Mouse (Mus musculus) hindbrain, embryonic 12.5 days (tissue): ENCODE measurements at regions not wholly inside any gene's neighbourhood (a gene's known extent, or its start where the extent isn't known, plus 50 kb on each side); places are given as distances from the start of the nearest gene placed in this dataset.
A peak's percentile ranks its signal among the peaks of the same experiment; 100 is the strongest.

ENCODE experiments used
- ATAC-seq: fragments of 200-750 bp; cut with Nextera tagmentation; 2 replicates; pipeline ENCODE4 v1.8.0; 2017; ENCODE audit warnings: moderate TSS enrichment; ENCODE audit not compliant: low FRiP score
- H3K27ac ChIP-seq: fragments of 300-500 bp; sonication (generic); 2 replicates; pipeline ENCODE4 v1.5.1; 2016; ENCODE audit warnings: mild to moderate bottlenecking
- H3K27me3 ChIP-seq: fragments of 300-500 bp; sonication (generic); 2 replicates; pipeline ENCODE4 v1.6.1; 2016; ENCODE audit warnings: mild to moderate bottlenecking
- H3K36me3 ChIP-seq: fragments of 300-500 bp; sonication (generic); 2 replicates; pipeline ENCODE4 v1.6.1; 2016; ENCODE audit warnings: mild to moderate bottlenecking
- H3K4me1 ChIP-seq: fragments of 300-500 bp; sonication (generic); 2 replicates; pipeline ENCODE4 v1.6.1; 2016
- H3K4me2 ChIP-seq: fragments of 300-500 bp; sonication (generic); replicated peaks from 2 replicates; pipeline ENCODE4 v1.6.1; 2016; ENCODE audit warnings: mild to moderate bottlenecking
- H3K4me3 ChIP-seq: fragments of 300-500 bp; sonication (generic); 2 replicates; pipeline ENCODE4 v1.5.1; 2016; ENCODE audit warnings: mild to moderate bottlenecking
- H3K9ac ChIP-seq: fragments of 300-500 bp; sonication (generic); 2 replicates; pipeline ENCODE4 v1.6.1; 2016; ENCODE audit warnings: mild to moderate bottlenecking, moderate library complexity
- H3K9me3 ChIP-seq: fragments of 300-500 bp; sonication (generic); replicated peaks from 2 replicates; pipeline ENCODE4 v1.6.1; 2016; ENCODE audit warnings: mild to moderate bottlenecking
- WGBS: fragments of 180-500 bp; shearing (Covaris S2); methylation state at CpG from one replicate; pipeline ENCODE4 v1.1.7; 2016; 5-methylcytosine and 5-hydroxymethylcytosine counted together

DNA sequence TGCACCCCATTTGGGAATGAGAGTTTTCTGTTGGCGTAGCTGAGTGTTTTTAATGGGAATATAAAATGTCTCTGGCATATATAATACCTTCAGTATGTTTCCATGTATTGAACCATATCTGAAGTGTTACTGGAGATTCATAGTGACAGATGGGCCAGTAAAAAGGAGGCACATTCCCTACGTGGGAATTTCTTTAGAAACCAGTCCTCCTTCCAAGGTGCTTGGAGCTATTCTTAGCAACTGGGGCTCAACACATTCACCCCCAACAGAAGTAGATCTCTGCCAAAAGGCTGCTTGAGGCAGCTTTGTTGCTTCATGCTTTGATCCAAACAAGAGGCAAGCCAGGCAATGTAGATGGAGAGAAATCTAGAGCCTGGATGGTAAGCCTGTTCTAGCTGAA lies 183.8 kb upstream of the Ubash3b start:
- H3K4me1 ChIP-seq: no peaks in the 10 kb centered on the region
- 78% methylated on average over 2 of the region's 2 CpGs for WGBS
- no peak overlapping the region for H3K27ac ChIP-seq
- no peaks in the 10 kb centered on the region for H3K36me3 ChIP-seq
- no peak for ATAC-seq
- H3K9ac ChIP-seq: no peak overlapping the region
- no peak overlapping the region for H3K4me2 ChIP-seq
- no peak overlapping the region for H3K4me3 ChIP-seq
- H3K9me3 ChIP-seq: no peaks in the 10 kb centered on the region
- H3K27me3 ChIP-seq: no peaks in the 10 kb centered on the region

DNA sequence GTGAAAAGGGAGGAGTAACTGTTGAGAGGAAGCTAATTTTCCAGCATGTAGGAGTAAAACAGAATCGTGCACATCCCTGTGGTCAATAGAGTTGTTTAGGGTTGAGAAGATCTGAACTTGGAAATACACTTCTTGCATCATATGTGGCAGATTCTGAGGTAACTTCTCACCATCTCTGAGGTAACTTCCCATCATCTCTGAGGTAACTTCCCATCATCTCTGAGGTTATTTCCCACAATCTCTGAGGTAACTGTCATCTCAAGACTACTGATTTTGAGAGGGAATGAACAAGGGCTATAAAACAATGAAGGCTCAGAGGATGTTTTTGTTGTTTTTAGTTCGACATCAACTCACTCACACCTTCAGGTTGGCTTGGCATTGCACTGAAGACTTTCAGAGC lies 175.9 kb upstream of the Ubash3b start:
- Histone ChIP-seq H3K4me1 (peaks cover 25% of the 10 kb centered on the region), H3K36me3 (no peaks in the 10 kb centered on the region), H3K4me3 (no peak overlapping the region), H3K4me2 (no peak overlapping the region), H3K9ac (no peak overlapping the region), H3K27me3 (no peaks in the 10 kb centered on the region), H3K27ac (no peak overlapping the region), H3K9me3 (no peaks in the 10 kb centered on the region)
- WGBS: 94% methylated on average over 2 of the region's 2 CpGs
- ATAC-seq: no peak

DNA sequence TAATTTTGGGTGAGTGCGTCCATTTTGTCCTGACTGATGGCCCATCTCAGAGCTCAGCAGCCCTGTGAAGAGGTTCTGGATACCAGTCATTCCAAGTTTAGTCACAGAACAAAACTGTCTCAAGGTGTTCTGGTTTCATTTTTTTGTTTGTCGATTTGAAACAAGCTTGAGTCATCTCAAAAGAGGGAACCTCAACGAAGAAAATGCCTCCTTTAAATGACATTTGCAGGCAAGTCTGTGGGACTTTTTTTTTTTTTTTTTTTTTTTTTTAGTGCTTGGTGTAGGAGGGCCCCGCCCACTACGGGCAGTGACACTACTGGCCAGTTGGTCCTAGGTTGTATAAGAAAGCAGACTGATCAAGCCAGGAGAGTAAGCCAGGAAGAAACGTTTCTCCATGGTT lies 175.3 kb upstream of the Ubash3b start:
- Histone ChIP-seq H3K36me3 (no peaks in the 10 kb centered on the region), H3K4me3 (no peak overlapping the region), H3K9ac (no peak overlapping the region), H3K27me3 (no peaks in the 10 kb centered on the region), H3K4me1 (peaks cover 25% of the 10 kb centered on the region), H3K4me2 (no peak overlapping the region), H3K9me3 (no peaks in the 10 kb centered on the region), H3K27ac (no peak overlapping the region)
- no peak for ATAC-seq
- WGBS: 84% methylated on average over 6 of the region's 6 CpGs

DNA sequence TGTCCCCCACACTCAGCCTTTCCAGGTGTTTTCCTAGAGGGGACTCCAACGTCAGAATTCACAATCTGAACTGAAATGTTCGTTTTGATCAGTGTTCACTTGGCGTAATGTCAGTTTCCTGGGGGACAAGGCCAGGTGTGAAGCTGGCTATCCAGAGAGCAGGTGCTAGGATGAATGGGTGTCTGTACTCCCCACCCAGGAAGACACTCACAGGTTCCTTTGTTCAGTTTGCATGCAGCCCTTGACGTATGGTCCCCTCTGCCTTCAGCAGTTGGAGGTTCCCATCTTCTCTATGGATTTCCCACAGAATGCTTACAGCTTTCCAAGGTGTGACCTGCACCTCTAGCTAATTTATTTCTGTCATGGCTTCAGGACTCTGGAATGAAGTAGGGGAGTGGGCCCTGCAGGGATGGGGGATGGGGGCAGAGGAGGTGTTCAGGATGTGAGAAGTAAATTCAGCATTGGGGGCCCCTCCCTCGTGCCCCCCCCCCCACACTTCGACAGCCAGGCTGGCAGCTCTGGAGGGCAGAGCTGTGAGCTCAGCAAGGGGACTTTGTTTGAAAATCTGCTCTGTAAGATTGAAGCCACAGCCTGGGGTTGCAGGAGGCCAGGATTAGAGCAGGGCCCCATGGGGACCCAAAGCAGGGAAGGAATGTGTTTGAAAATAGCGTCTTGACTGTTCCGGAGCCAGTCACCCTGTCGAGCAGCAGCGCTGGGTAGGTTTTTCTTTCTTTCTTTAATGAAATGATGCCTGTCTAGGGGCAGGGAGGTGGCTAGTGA lies 173.2 kb upstream of the Ubash3b start:
- no peaks in the 10 kb centered on the region for H3K9me3 ChIP-seq
- 12% methylated on average over 10 of the region's 10 CpGs for WGBS
- no peaks in the 10 kb centered on the region for H3K27me3 ChIP-seq
- H3K4me1 ChIP-seq: peaks cover 25% of the 10 kb centered on the region
- peak overlapping the region; percentile 86 for H3K27ac ChIP-seq
- H3K4me3 ChIP-seq: no peak overlapping the region
- H3K4me2 ChIP-seq: peak overlapping the region; percentile 32
- no peaks in the 10 kb centered on the region for H3K36me3 ChIP-seq
- 0 out of 2 replicates have a peak overlapping the region, but pooled peaks have one; percentile 32 for H3K9ac ChIP-seq
- peak; percentile 77 for ATAC-seq

DNA sequence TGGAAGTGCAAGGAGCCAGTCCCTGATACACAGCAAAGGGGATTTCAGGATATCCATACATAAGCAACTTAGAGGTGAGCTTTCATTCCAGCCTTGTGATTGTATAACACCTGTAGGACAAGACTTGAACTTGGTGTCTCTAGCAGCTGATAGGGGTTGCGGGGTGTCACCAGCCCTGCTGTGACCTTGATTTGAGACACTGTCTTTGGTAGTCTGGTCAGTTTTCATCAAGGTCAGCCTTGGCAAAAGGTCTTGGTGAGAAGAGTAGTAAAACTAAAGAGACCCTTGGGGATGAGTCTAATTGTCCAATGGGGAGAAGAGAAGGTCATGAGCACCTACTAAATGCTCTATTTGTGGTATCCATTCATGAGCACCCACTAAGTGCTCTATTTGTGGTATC lies 172.0 kb upstream of the Ubash3b start:
- peaks cover 32% of the 10 kb centered on the region for H3K4me1 ChIP-seq
- H3K9me3 ChIP-seq: no peaks in the 10 kb centered on the region
- H3K4me2 ChIP-seq: no peak overlapping the region
- H3K9ac ChIP-seq: no peak overlapping the region
- no peak overlapping the region for H3K4me3 ChIP-seq
- no peaks in the 10 kb centered on the region for H3K27me3 ChIP-seq
- ATAC-seq: no peak
- H3K36me3 ChIP-seq: no peaks in the 10 kb centered on the region
- 100% methylated on average over 1 of the region's 1 CpGs for WGBS
- no peak overlapping the region for H3K27ac ChIP-seq

DNA sequence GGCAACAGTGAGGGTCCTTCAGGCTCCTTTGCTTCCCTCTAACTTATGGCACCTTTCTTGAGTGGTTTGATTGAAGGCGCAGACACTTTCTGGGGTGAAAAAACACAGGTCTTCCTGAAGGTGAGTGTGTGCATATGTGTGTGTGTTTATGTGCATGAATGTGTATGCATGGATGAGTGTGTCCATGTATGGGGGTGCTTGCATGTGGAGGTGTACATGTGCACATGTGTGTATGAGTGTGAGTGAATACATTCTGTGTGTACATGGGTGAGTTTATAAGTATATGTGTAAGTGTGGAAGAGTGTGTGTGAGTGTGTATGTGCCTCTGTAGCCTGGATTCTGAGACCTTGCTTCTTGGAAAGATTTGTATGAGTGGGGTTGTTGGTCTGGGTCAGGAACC lies 167.5 kb upstream of the Ubash3b start:
- peak overlapping the region; percentile 37 for H3K9ac ChIP-seq
- 92% methylated on average over 1 of the region's 1 CpGs for WGBS
- no peaks in the 10 kb centered on the region for H3K36me3 ChIP-seq
- H3K27ac ChIP-seq: peak overlapping the region; percentile 56
- peaks cover 29% of the 10 kb centered on the region for H3K4me1 ChIP-seq
- peak overlapping the region; percentile 43 for H3K4me2 ChIP-seq
- H3K9me3 ChIP-seq: no peaks in the 10 kb centered on the region
- no peak for ATAC-seq
- H3K27me3 ChIP-seq: no peaks in the 10 kb centered on the region
- peak overlapping the region; percentile 26 for H3K4me3 ChIP-seq

DNA sequence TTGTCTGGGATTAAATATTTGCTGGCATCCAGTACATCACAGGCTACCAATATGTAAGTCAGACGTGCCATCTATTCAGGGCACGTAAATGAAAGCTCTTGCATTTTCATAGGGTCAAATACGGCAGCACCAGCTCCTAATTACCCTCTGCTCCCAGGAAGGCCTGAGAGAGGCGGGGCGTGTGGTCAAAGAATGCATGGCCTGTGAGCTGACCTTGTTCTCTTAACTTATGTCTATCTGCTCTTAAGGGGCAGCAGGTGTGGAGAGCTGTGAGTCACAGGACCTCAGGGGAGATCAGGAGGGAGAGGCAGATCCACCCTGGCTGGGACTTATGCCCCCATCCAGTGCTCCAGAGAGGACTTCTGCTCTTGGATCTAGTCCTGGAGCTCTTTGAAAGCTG lies 167.0 kb upstream of the Ubash3b start:
- Histone ChIP-seq H3K27ac (peak overlapping the region; percentile 56), H3K27me3 (no peaks in the 10 kb centered on the region), H3K9me3 (no peaks in the 10 kb centered on the region), H3K36me3 (no peaks in the 10 kb centered on the region), H3K4me3 (peak overlapping the region; percentile 26), H3K9ac (peak overlapping the region; percentile 37), H3K4me2 (peak overlapping the region; percentile 43), H3K4me1 (peaks cover 29% of the 10 kb centered on the region)
- WGBS: 12% methylated on average over 5 of the region's 5 CpGs
- ATAC-seq: no peak

DNA sequence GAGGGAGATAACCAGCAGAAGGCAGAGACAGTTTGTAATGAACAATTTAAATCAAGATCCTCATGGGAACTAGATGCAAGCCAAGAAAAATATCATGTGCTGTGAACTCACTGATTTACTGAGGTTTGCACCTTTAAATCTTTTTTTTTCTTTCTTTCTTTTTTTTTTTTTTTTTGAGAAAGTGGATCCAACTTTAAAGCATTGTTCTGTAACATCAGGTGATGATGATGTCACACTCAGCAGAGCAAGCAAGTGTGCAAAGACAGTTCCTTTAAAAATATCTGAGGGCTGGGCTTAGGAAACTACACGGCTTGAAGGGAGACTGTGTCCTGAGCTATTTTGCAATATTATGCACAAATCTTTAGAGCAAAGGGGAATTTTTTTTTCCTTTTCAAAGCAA lies 166.6 kb upstream of the Ubash3b start:
- Histone ChIP-seq H3K4me2 (peak overlapping the region; percentile 43), H3K4me1 (peaks cover 29% of the 10 kb centered on the region), H3K27me3 (no peaks in the 10 kb centered on the region), H3K9me3 (no peaks in the 10 kb centered on the region), H3K9ac (peak overlapping the region; percentile 37), H3K27ac (peak overlapping the region; percentile 85), H3K4me3 (peak overlapping the region; percentile 26), H3K36me3 (no peaks in the 10 kb centered on the region)
- WGBS: 2% methylated on average over 1 of the region's 1 CpGs
- ATAC-seq: no peak

DNA sequence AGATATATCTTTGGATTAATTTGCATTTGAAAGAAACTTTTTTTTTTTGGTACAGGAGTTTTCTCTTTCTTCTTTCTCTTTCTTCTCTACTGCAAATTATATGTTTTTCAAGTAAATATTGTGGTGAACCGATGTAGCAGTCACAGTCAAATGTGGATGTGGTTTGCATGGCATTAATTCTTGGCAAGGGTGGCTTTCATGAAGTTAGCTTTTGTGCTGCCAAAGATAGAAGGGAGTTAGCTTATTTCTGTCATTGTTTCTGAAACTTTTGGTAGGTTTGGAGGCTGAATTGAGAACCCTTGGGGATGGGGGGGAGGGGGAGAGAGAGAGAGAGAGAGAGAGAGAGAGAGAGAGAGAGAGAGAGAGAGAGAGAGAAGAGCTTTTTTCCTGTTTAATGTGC lies 166.1 kb upstream of the Ubash3b start:
- H3K4me3 ChIP-seq: peak overlapping the region; percentile 7; the same call in 1 of the 2 replicates
- peak overlapping the region; percentile 43 for H3K4me2 ChIP-seq
- H3K9ac ChIP-seq: peak overlapping the region; percentile 23; the same call in 1 of the 2 replicates
- peak overlapping the region; percentile 85 for H3K27ac ChIP-seq
- ATAC-seq: no peak
- H3K9me3 ChIP-seq: no peaks in the 10 kb centered on the region
- WGBS: 11% methylated on average over 1 of the region's 1 CpGs
- no peaks in the 10 kb centered on the region for H3K27me3 ChIP-seq
- no peaks in the 10 kb centered on the region for H3K36me3 ChIP-seq
- peaks cover 29% of the 10 kb centered on the region for H3K4me1 ChIP-seq

DNA sequence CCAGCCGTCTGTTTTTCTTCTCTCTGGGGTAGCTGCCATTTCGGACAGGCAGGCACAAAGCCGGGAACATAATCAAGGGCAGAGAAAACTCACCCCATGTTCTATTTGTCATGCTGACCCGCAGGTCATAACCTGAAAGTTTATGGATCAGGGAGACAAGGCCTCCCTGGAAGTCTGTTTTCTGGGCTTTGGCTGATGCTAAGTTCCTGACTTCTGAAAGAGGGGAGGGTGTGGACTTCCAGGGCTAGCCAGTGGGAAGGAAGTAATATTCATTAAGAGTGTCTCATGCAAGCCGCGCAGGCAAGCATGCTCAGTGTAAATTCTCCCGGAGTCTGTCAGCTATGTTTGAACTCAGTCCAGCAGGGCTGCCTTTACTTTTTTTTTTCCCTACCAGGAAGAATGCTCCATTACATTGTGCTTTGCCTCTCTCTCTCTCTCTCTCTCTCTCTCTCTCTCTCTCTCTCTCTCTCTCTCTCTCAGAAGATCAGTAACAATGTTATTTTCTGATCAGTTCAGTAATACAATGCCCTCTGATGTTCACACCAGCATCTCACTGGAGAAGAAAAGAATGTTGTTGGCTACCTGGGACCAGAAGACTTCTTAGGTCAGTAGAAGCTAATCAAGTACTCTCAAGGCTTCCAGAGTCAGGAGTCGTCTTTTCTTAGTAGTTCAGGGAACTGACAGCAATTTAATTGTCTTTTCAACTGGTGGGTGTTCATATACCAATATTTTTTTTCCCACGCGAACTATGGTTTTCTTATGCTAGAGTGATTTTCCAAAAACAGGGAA lies 165.5 kb upstream of the Ubash3b start:
- Histone ChIP-seq H3K36me3 (no peaks in the 10 kb centered on the region), H3K9ac (no peak overlapping the region), H3K9me3 (no peaks in the 10 kb centered on the region), H3K4me2 (peak overlapping the region; percentile 43), H3K4me3 (peak overlapping the region; percentile 9; the same call in 1 of the 2 replicates), H3K4me1 (peaks cover 29% of the 10 kb centered on the region), H3K27ac (peak overlapping the region; percentile 85), H3K27me3 (no peaks in the 10 kb centered on the region)
- whole genome bisulfite sequencing: 8% methylated on average over 10 of the region's 10 CpGs
- ATAC-seq: peak; percentile 73

DNA sequence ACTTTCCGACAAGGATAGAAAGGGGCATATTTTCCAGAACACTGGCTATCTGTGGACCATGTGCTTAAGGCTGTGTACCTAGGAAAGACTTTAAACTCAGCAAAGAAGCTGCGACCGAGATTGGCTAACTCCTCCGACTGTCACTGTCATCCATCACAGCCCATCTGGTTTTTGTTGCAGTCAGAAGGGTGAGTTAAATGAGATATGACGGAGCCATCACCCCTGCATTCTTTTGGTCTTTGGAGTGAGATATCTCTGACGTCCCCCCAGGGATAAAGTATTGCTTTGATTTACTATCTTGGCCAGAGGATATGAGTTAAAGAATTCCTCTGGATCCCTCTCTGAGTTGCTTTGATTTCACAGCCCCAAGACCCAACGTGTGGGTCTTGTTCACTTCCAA lies 160.0 kb upstream of the Ubash3b start:
- Histone ChIP-seq H3K4me2 (no peak overlapping the region), H3K9me3 (no peaks in the 10 kb centered on the region), H3K27me3 (no peaks in the 10 kb centered on the region), H3K4me3 (no peak overlapping the region), H3K27ac (no peak overlapping the region), H3K36me3 (no peaks in the 10 kb centered on the region), H3K9ac (no peak overlapping the region), H3K4me1 (peaks cover 12% of the 10 kb centered on the region)
- 76% methylated on average over 7 of the region's 7 CpGs for WGBS
- no peak for ATAC-seq

DNA sequence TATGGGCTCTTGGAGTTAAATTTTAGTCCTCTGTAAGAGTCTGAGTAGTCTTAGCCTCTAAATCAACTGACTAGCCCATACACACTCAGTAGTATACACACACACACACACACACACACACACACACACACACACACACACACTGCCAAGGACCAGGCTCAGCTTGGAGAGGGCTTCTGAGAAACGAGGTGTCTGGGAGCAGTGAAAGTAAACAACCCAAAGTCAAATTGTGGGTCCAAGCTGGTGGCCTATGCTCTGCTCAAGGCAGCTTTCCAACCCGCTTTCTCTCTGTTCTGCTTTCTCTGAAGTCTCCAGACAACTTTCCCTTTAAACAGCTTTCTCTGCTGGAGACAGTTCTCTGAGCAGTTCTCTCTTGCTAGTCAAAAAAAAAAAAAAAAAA lies 157.6 kb upstream of the Ubash3b start:
- WGBS: 70% methylated on average over 2 of the region's 2 CpGs
- Histone ChIP-seq H3K27ac (no peak overlapping the region), H3K4me2 (no peak overlapping the region)

More for the DNA sequence above, 157.6 kb upstream of the Ubash3b start:
- Histone ChIP-seq H3K27me3 (no peaks in the 10 kb centered on the region), H3K9ac (no peak overlapping the region), H3K4me3 (no peak overlapping the region), H3K36me3 (no peaks in the 10 kb centered on the region), H3K4me1 (no peaks in the 10 kb centered on the region), H3K9me3 (no peaks in the 10 kb centered on the region)
- ATAC-seq: no peak
